Mouse (Mus musculus): ENCODE data around the gene Lrrc46. TPM values are rescaled to one million over a fixed set of nuclear protein-coding genes. Genes with fewer than 3 reads are reported as not detected.

Gene Lrrc46
- polyA plus RNA-seq, 1 experiment from 2014 or later: 0.35 TPM

DNA sequence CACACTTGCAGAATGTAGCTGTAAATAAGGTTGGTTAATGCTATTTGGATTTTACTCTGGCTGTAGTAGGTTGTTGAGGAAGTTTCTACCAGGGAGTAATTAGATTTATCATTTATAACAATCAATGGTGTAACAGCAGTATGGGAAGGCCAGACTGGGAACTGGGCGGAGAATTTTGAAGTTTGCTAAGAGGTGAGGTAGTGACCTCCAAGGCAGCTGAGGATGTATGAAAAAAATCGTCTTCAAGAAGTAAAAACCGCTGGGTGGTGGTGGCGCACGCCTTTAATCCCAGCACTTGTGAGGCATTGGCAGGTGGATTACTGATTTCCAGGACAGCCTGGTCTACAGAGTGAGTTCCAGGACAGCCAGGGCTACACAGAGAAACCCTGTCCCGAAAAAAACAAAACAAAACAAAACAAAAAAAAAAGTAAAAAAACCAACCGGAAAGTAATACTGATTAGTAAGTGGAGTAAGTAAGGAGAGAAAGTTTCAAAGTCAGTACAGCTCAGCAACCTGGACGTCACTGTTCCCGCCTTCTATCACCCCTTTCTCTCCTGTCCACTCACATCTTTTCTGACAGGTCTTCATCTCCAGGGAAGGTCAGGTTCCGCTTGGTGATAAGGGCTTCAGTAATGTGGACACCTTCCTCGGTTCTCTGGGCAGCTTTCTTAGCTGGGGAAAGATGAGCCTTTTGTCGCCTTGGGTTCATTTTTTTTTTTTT, 746 bp downstream of the Lrrc46 start:
- Histone ChIP-seq H3K4me1 (peaks cover 11% of the 10 kb centered on the region), H3K27ac (no peak overlapping the region), H3K9me3 (no peaks in the 10 kb centered on the region), H3K36me3 (peaks cover 20% of the 10 kb centered on the region), H3K4me3 (peak overlapping the region; percentile 85), H3K27me3 (ENCODE audit: insufficient read depth, poor library complexity, severe bottlenecking) (0 out of 2 replicates have a peak, but pooled peaks cover 4% of the 10 kb centered on the region)
- no peak for DNase-seq (ENCODE audit: low spot score)
- WGBS: 42% methylated on average over 12 of the region's 12 CpGs

DNA sequence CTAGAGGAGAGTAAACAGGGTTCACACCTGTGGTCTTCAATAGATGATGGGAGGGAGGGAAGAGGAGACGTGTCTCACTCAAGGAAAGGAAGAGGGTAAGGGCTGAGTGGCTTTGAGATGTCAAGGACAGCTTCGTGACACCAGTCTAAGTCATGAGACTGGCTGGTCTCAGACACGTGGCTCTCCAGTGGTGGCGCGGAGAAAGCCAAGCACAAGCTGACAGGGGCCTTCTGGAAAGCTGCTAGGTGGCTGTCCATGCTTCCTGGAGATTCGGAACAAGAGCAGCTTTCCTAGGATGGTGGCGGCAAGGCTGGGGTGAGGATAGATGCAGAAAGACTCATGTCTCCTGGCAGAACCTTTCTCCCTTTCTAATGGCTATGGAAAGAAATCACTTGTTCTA, 2.3 kb downstream of the Lrrc46 start:
- 0 out of 2 replicates have a peak, but pooled peaks cover 8% of the 10 kb centered on the region for H3K27me3 ChIP-seq (ENCODE audit: insufficient read depth, poor library complexity, severe bottlenecking)
- no peak overlapping the region for H3K4me3 ChIP-seq
- peaks cover 7% of the 10 kb centered on the region; the same call in 1 of the 2 replicates for H3K36me3 ChIP-seq
- no peak overlapping the region for H3K27ac ChIP-seq
- H3K9me3 ChIP-seq: no peaks in the 10 kb centered on the region
- 51% methylated on average over 7 of the region's 7 CpGs for WGBS
- H3K4me1 ChIP-seq: peaks cover 11% of the 10 kb centered on the region
- no peak for DNase-seq (ENCODE audit: low spot score)

DNA sequence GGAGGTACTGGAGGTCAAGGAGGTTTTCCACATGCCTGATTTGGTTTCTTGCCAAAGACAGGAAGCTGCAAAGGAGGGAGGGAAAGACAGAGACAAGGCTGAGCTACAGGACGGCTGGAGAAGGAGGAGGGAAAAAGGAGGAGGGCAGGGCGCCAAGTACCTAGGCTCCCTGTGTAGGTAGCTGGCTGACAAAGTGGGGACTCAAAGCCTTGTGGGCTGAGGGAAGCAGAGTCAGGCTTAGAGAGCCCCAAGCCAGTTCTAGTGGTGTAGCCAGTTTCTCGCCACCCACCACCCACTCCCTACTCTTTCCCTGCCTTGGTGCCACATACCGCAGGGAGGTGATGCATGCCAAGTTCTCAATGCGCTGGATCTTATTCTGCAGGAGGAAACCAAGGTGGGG, 5.1 kb downstream of the Lrrc46 start:
- H3K4me1 ChIP-seq: peaks cover 10% of the 10 kb centered on the region
- H3K9me3 ChIP-seq: no peaks in the 10 kb centered on the region
- peaks cover 21% of the 10 kb centered on the region for H3K36me3 ChIP-seq
- H3K27me3 ChIP-seq (ENCODE audit: insufficient read depth, poor library complexity, severe bottlenecking): 0 out of 2 replicates have a peak, but pooled peaks cover 20% of the 10 kb centered on the region
- no peak for DNase-seq (ENCODE audit: low spot score)
- no peak overlapping the region for H3K4me3 ChIP-seq
- WGBS: 68% methylated on average over 5 of the region's 5 CpGs
- H3K27ac ChIP-seq: no peak overlapping the region

DNA sequence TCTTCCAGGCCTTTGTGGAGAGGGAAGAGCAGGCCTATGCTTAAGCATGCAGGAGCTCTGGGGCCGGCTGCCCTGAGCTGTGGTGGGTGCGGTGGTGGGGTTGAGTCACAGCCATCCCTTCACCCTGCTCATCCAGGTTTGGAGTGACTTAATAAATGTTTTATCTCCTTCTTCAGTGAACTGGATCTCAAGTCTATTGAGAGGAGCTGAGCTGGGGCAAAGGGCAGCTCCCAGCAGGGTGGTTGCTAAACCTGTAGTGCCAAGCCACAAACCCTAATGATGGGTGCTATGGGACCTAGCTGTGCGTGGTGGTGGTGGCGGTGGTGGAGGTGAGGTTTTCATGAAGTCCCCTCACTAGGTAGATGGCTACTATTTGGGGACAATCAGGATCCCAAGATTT, 7.4 kb downstream of the Lrrc46 start:
- H3K27ac ChIP-seq: no peak overlapping the region
- peaks cover 21% of the 10 kb centered on the region for H3K36me3 ChIP-seq
- WGBS: 84% methylated on average over 4 of the region's 4 CpGs
- no peak for DNase-seq (ENCODE audit: low spot score)
- H3K4me1 ChIP-seq: peaks cover 20% of the 10 kb centered on the region
- H3K9me3 ChIP-seq: no peaks in the 10 kb centered on the region
- H3K4me3 ChIP-seq: no peak overlapping the region
- 0 out of 2 replicates have a peak, but pooled peaks cover 20% of the 10 kb centered on the region for H3K27me3 ChIP-seq (ENCODE audit: insufficient read depth, poor library complexity, severe bottlenecking)

DNA sequence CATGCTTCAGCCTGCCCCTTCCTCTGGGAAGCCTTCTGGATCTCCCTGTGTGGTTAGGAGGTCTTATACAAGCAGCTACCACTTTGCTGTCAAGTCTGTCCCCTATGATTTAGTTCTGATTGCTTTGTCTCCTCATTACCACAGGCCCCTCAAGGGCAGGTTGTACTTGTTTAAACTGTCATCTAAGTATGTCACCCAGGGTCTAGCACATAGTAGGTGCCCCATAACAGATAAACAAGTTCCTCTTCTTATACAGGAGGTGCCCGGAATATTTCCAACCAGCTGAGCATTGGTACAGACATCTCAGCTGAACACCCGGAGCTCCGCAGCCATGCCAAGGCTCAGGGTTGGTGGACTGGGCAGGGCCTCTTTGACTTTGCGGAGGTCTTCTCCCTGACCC, 8.7 kb downstream of the Lrrc46 start:
- Histone ChIP-seq H3K4me1 (peaks cover 20% of the 10 kb centered on the region), H3K36me3 (peaks cover 21% of the 10 kb centered on the region), H3K4me3 (no peak overlapping the region), H3K9me3 (no peaks in the 10 kb centered on the region), H3K27ac (no peak overlapping the region), H3K27me3 (ENCODE audit: insufficient read depth, poor library complexity, severe bottlenecking) (0 out of 2 replicates have a peak, but pooled peaks cover 20% of the 10 kb centered on the region)
- WGBS: 89% methylated on average over 4 of the region's 4 CpGs
- no peak for DNase-seq (ENCODE audit: low spot score)

DNA sequence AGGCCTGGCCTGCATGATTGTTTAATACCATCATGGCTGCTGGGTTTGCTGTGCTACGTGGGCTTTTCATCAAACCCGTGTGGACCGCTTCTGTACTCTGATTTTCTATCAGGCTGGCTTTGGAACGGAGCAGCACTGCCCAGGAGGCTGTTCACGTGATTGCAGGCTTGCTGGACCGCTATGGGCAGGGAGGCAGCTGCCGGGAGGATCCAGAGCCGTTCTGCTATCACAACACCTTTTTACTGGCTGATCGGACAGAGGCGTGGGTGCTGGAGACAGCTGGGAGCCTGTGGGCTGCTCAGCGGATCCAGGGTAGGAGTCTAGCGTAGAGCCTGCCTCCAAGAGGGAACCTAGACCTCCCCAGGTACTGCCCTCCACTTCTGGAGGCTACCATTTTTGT, 9.2 kb downstream of the Lrrc46 start:
- DNase-seq (ENCODE audit: low spot score): no peak
- Histone ChIP-seq H3K27ac (no peak overlapping the region; the same call in 1 of the 2 replicates), H3K27me3 (ENCODE audit: insufficient read depth, poor library complexity, severe bottlenecking) (0 out of 2 replicates have a peak, but pooled peaks cover 20% of the 10 kb centered on the region), H3K4me1 (peaks cover 20% of the 10 kb centered on the region), H3K9me3 (no peaks in the 10 kb centered on the region), H3K4me3 (no peak overlapping the region), H3K36me3 (peaks cover 21% of the 10 kb centered on the region)
- 65% methylated on average over 12 of the region's 12 CpGs for WGBS

DNA sequence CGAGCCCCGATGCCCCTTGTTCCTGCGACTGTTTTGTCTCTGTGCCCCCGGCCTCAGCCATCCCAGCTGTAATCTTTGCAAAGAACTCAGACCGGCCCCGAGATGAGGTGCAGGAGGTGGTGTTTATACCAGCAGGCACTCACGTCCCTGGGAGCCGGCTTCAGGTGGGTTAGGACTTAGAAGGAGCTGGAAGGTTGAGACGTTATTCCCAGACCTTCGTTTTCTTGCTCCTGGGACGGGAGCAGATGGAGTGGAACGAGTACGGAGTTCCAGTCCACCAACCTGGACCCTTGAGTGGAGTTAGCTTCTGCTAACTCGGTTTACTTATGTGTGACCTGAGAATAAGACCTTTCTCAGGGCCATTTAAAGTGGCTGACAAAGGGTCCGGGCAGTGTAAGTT, 10.8 kb downstream of the Lrrc46 start:
- 28% methylated on average over 15 of the region's 15 CpGs for WGBS
- DNase-seq (ENCODE audit: low spot score): no peak
- H3K4me1 ChIP-seq: peaks cover 28% of the 10 kb centered on the region
- peaks cover 21% of the 10 kb centered on the region for H3K36me3 ChIP-seq
- peak overlapping the region; percentile 76 for H3K4me3 ChIP-seq
- peaks cover 16% of the 10 kb centered on the region; the same call in 1 of the 2 replicates for H3K27me3 ChIP-seq (ENCODE audit: insufficient read depth, poor library complexity, severe bottlenecking)
- no peaks in the 10 kb centered on the region for H3K9me3 ChIP-seq
- peak overlapping the region; percentile 89 for H3K27ac ChIP-seq

DNA sequence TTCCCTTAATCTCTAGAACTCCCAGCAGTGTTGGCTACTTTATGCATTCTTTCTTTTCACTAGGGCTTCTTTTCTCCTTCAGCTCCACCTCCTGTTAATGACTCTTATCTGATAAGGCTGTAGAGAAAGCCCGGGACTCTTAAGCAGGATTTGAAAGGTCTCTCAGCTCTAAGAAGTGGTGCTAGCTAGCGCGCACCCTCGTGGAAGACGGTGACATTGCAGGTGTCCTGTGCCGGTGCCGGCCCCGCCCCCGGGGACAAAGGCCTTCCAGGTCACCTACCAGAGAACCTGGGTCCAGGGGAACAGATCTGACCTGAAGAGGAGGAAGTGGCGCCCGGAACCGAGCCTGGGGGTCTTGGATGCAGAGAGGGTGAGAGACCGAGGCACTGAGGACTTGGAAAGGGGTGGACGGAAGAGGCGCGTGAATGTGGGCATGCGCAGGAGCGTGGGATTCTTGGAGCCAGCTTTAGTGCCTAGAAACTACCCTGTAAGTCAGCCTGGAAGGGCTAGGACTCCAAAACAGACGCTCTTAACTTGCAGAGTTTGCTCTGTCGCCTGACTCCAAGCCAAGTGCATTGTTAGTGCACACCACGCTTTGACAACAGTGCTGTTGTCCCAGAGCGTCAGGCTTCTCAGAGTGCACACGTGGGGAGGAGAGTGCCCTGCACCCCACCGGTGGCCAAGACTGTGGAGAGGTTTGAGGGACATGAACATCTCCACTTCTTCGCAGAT, 11.4 kb downstream of the Lrrc46 start, which contains the start of gene Scrn2:
Gene Scrn2, plus strand, starts transcription at position 253 of the 732 bp plus-strand sequence.
- no peaks in the 10 kb centered on the region for H3K9me3 ChIP-seq
- 3% methylated on average over 25 of the region's 25 CpGs for WGBS
- H3K27ac ChIP-seq: peak within 1 kb of the TSS; percentile 89

DNA sequence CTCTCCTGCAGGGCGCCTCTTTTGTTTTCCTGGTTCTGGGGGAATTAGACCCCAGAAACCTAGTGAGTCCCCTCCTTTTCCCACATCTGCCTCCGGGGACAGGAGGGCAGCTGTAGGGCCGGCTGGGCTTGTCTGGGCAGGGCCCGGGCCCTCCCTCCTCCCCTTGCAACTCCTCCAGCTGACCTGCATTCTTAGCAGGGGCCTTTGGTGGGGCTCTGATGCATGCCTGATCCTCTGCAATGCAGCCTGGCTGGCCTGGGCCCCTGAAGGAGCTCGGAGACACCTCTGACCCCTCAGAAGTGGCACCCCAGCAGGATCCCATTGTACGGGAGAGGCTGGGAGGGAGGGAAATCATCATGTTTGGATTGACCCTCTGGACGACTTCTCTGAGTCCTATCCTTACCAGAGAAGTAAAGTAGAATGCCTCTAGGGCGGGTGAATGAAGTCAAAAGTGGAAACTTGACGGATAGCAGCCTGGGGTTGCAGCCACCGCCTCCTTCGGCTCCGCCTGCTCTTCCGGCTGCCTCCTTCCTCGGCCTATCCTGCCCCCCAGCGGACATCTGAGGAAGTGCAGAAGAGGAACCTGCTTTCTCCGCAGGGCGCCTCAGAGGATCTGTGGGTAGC, 15.4 kb downstream of the Lrrc46 start:
- DNase-seq (ENCODE audit: low spot score): peak; percentile 94
- WGBS: 2% methylated on average over 17 of the region's 17 CpGs
- no peaks in the 10 kb centered on the region for H3K9me3 ChIP-seq
- peak overlapping the region; percentile 50 for H3K4me3 ChIP-seq
- peaks cover 47% of the 10 kb centered on the region for H3K27me3 ChIP-seq (ENCODE audit: insufficient read depth, poor library complexity, severe bottlenecking)
- H3K27ac ChIP-seq: peak overlapping the region; percentile 82
- H3K4me1 ChIP-seq: peaks cover 41% of the 10 kb centered on the region
- no peaks in the 10 kb centered on the region for H3K36me3 ChIP-seq

More for the DNA sequence above, 11.4 kb downstream of the Lrrc46 start, which contains the start of gene Scrn2:
- peak; percentile 94 for DNase-seq (ENCODE audit: low spot score)
- Histone ChIP-seq H3K4me3 (peak within 1 kb of the TSS; percentile 76), H3K27me3 (ENCODE audit: insufficient read depth, poor library complexity, severe bottlenecking) (peaks cover 18% of the 10 kb centered on the region), H3K4me1 (peaks cover 34% of the 10 kb centered on the region), H3K36me3 (peaks cover 21% of the 10 kb centered on the region)

DNA sequence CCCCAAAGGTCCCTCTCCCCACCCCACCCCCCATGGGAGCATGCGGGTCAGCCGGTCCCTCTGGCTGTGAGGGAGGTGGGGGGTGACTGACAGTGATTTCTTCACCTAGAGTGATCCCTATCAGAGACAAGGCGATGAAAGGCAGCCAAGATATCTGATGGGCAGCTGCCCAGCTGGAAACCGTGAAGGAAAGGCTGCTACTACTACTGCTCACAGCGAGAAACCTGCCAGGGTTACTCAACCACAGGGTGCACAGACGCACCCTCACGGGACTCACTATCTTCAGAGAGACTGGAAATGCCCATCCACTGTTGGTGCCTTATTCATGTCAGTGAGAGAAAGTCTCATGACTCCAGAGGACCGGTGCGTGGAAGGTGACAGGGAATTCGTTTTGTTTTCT, 16.2 kb downstream of the Lrrc46 start:
- no peak for DNase-seq (ENCODE audit: low spot score)
- Histone ChIP-seq H3K4me3 (no peak overlapping the region), H3K4me1 (peaks cover 33% of the 10 kb centered on the region), H3K36me3 (no peaks in the 10 kb centered on the region), H3K9me3 (no peaks in the 10 kb centered on the region), H3K27me3 (ENCODE audit: insufficient read depth, poor library complexity, severe bottlenecking) (peaks cover 55% of the 10 kb centered on the region), H3K27ac (0 out of 2 replicates have a peak overlapping the region, but pooled peaks have one; percentile 3)
- WGBS: 7% methylated on average over 10 of the region's 10 CpGs

DNA sequence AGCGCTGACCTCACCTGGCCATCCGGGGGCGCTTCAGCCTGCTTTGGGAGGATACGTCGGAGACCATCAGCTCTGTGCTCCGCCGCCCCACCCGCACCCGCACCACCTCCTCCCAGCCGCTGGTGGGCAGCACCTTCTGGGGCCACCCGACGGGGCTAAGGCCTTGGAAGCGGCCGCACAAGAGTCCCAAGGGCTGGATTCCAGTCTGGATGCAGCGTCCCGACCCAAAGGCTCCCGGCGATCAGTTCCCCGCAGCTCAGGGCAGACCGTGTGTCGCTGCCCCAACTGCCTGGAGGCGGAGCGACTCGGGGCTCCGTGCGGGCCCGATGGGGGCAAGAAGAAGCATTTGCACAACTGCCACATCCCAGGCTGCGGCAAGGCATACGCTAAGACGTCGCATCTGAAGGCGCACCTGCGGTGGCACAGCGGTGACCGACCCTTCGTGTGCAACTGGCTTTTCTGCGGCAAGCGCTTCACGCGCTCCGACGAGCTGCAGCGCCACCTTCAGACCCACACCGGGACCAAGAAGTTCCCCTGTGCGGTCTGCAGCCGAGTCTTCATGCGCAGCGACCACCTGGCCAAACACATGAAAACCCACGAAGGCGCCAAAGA, 19.2 kb downstream of the Lrrc46 start:
- DNase-seq (ENCODE audit: low spot score): no peak
- H3K9me3 ChIP-seq: no peaks in the 10 kb centered on the region
- H3K27ac ChIP-seq: peak overlapping the region; percentile 65
- H3K4me3 ChIP-seq: peak overlapping the region; percentile 60
- H3K27me3 ChIP-seq (ENCODE audit: insufficient read depth, poor library complexity, severe bottlenecking): peaks cover 85% of the 10 kb centered on the region
- H3K36me3 ChIP-seq: 0 out of 2 replicates have a peak, but pooled peaks cover 3% of the 10 kb centered on the region
- WGBS: under 1% methylated on average over 50 of the region's 50 CpGs
- H3K4me1 ChIP-seq: peaks cover 51% of the 10 kb centered on the region

DNA sequence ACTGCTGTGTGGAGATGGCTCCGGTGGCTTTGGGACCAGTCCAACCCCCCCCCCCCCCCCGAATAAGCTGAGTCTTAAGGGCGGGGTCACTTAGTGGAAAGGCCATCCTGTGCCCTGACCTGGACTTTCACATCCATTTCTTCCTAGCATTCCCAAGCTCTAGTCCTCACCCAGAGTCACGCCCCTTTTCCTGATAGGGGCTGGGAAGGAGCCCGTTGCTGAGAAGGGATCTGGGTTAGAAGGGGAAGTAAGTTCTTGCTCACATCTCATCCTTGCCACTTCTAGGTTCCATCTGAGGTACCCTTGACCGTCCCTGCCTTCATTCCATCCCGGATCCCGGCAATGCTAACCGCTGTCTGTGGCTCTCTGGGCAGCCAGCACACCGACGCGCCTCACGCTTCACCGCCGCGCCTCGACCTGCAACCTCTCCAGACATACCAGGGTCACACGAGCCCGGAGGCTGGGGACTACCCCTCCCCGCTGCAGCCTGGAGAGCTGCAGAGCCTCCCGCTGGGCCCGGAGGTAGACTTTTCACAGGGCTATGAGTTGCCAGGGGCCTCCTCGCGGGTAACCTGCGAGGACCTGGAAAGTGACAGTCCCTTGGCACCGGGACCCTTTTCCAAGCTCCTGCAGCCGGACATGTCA, 20.0 kb downstream of the Lrrc46 start:
- peaks cover 93% of the 10 kb centered on the region for H3K27me3 ChIP-seq (ENCODE audit: insufficient read depth, poor library complexity, severe bottlenecking)
- peaks cover 51% of the 10 kb centered on the region for H3K4me1 ChIP-seq
- 2% methylated on average over 27 of the region's 27 CpGs for WGBS
- DNase-seq (ENCODE audit: low spot score): no peak
- peak overlapping the region; percentile 60 for H3K4me3 ChIP-seq
- H3K36me3 ChIP-seq: 0 out of 2 replicates have a peak, but pooled peaks cover 3% of the 10 kb centered on the region
- H3K9me3 ChIP-seq: no peaks in the 10 kb centered on the region
- H3K27ac ChIP-seq: no peak overlapping the region

Measured in heart, embryonic 10.5 days (tissue).